Mouse (Mus musculus): ENCODE results near the gene Prpf4. TPM values are rescaled to one million over a fixed set of nuclear protein-coding genes. Genes with fewer than 3 reads are reported as not detected.

Prpf4 gene
- 4.0 and 4.3 TPM in 2 replicates for polyA plus RNA-seq (2021; fragmentation: Nextera tagmentation)
- long read RNA-seq, experiment 1, full-length matches to known transcripts, result 12 of 21 reads
- long read RNA-seq, experiment 1, partial matches to known transcripts, result 4 of 21 reads
- long read RNA-seq, experiment 1, other reads (novel, unspliced or antisense), result 5 of 21 reads
- long read RNA-seq, experiment 2, full-length matches to known transcripts, result 90 of 103 reads
- long read RNA-seq, experiment 2, partial matches to known transcripts, result 2 of 103 reads
- long read RNA-seq, experiment 2, other reads (novel, unspliced or antisense), result 11 of 103 reads

GRCm38 (mm10) chr4:62408601-62409282 lies at the start of gene Prpf4, which contains the start of gene Cdc26:
Gene Prpf4, plus strand, starts transcription at chr4:62408797.
Gene Cdc26, minus strand, starts transcription at chr4:62408642.

GRCm38 (mm10) chr4:62360088-62360804 lies 48.4 kb upstream of the Prpf4 start, which contains the start of the genes Fkbp15 and Slc31a1:
Gene Fkbp15, minus strand, starts transcription at chr4:62360548.
Gene Slc31a1, plus strand, starts transcription at chr4:62360727.

GRCm38 (mm10) chr4:62435081-62435480 lies 26.5 kb downstream of the Prpf4 start, which contains the start of gene Rnf183:
Gene Rnf183, minus strand, starts transcription at chr4:62435252.

GRCm38 (mm10) chr4:62470598-62471051 lies 62.0 kb downstream of the Prpf4 start, which contains the start of gene Wdr31:
Gene Wdr31, minus strand, starts transcription at chr4:62470896.

Other genes with a start within 250 kb of the Prpf4 start
- gene Zfp37, start 177.8 kb upstream of the Prpf4 start, polyA plus RNA-seq (2021; fragmentation: Nextera tagmentation), result 13.7 and 14.5 TPM in 2 replicates
- 7.0 and 7.4 TPM in 2 replicates for gene Slc31a2, start 146.2 kb upstream of the Prpf4 start, polyA plus RNA-seq (2021; fragmentation: Nextera tagmentation)
- gene Fkbp15, start 48.2 kb upstream of the Prpf4 start, polyA plus RNA-seq (2021; fragmentation: Nextera tagmentation), result 11.2 and 12.4 TPM in 2 replicates
- 11.3 and 28.8 TPM in 2 replicates for gene Slc31a1, start 48.1 kb upstream of the Prpf4 start, polyA plus RNA-seq (2021; fragmentation: Nextera tagmentation)
- gene Cdc26, start 155 bp upstream of the Prpf4 start, polyA plus RNA-seq (2021; fragmentation: Nextera tagmentation), result 50.3 and 55.1 TPM in 2 replicates
- gene Rnf183, start 26.5 kb downstream of the Prpf4 start, polyA plus RNA-seq (2021; fragmentation: Nextera tagmentation), result not detected in 2 replicates
- gene Wdr31, start 62.1 kb downstream of the Prpf4 start, polyA plus RNA-seq (2021; fragmentation: Nextera tagmentation), result 8.8 and 11.0 TPM in 2 replicates
- gene Bspry, start 71.3 kb downstream of the Prpf4 start, polyA plus RNA-seq (2021; fragmentation: Nextera tagmentation), result 0.13 TPM in 1 of 2 replicates, not detected in the other
- 15.1 and 18.3 TPM in 2 replicates for gene Hdhd3, start 94.7 kb downstream of the Prpf4 start, polyA plus RNA-seq (2021; fragmentation: Nextera tagmentation)
- gene Alad, start 111.1 kb downstream of the Prpf4 start, polyA plus RNA-seq (2021; fragmentation: Nextera tagmentation), result 64.9 and 68.3 TPM in 2 replicates
- 12.0 and 12.7 TPM in 2 replicates for gene Pole3, start 116.3 kb downstream of the Prpf4 start, polyA plus RNA-seq (2021; fragmentation: Nextera tagmentation)
- 0.13 TPM in 1 of 2 replicates, not detected in the other for gene 4933430I17Rik, start 116.6 kb downstream of the Prpf4 start, polyA plus RNA-seq (2021; fragmentation: Nextera tagmentation)
- 15.3 and 15.8 TPM in 2 replicates for gene Rgs3, start 151.1 kb downstream of the Prpf4 start, polyA plus RNA-seq (2021; fragmentation: Nextera tagmentation)